8 mouse cellular contexts compared by ENCODE assay signal in genomic region chr6:83004872-83005271, GRCm38 (mm10). TPM values are rescaled to one million over a fixed set of nuclear protein-coding genes. Genes with fewer than 3 reads are reported as not detected.
DNase-seq lines count a peak whose midpoint lies in the region; ATAC-seq lines count a peak whose summit lies in the region.
"Had no signal": no experiment of that assay in that cellular context is flagged by ENCODE, and none has a peak within 500 bp of the region (broad histone marks: within the 10 kb centered on the region; RNA-seq: fewer than 3 reads in every experiment).

No protein-coding gene starts in this region.

- peak overlapping the region; percentile 63 for H3K27ac ChIP-seq in liver, embryonic 15.5 days (replicated peaks)
- no peak overlapping the region for H3K27ac ChIP-seq in forebrain, embryonic 14.5 days (ENCODE audit: low read depth, low read length)
- no peak overlapping the region for H3K27ac ChIP-seq in forebrain, embryonic 10.5 days
- H3K27ac ChIP-seq: embryonic facial prominence, embryonic 12.5 days had no signal

- no peaks in the 10 kb centered on the region for H3K9me3 ChIP-seq in liver, embryonic 15.5 days (replicated peaks)
- no peaks in the 10 kb centered on the region for H3K9me3 ChIP-seq in forebrain, embryonic 14.5 days (replicated peaks; ENCODE audit: control insufficient read depth, low read length)
- H3K9me3 ChIP-seq in forebrain, embryonic 10.5 days, result no peaks in the 10 kb centered on the region
- H3K9me3 ChIP-seq: embryonic facial prominence, embryonic 12.5 days had no signal

- no peak overlapping the region for H3K9ac ChIP-seq in liver, embryonic 15.5 days
- no peak overlapping the region for H3K9ac ChIP-seq in forebrain, embryonic 14.5 days (ENCODE audit: low read length)
- H3K9ac ChIP-seq: embryonic facial prominence, embryonic 12.5 days had no signal

- H3K4me2 ChIP-seq in liver, embryonic 15.5 days, result 0 out of 2 replicates have a peak overlapping the region, but pooled peaks have one; percentile 27
- H3K4me2 ChIP-seq in forebrain, embryonic 14.5 days (ENCODE audit: low read length), result no peak overlapping the region
- H3K4me2 ChIP-seq: embryonic facial prominence, embryonic 12.5 days had no signal

- WGBS in liver, embryonic 15.5 days (ENCODE audit: insufficient replicate concordance), result 30% methylated on average over 7 of the region's 7 CpGs
- 62% methylated on average over 7 of the region's 7 CpGs for WGBS in forebrain, embryonic 14.5 days
- 68% methylated on average over 7 of the region's 7 CpGs for WGBS in forebrain, embryonic 10.5 days

- no peaks in the 10 kb centered on the region for H3K36me3 ChIP-seq in liver, embryonic 15.5 days (replicated peaks)
- no peaks in the 10 kb centered on the region for H3K36me3 ChIP-seq in forebrain, embryonic 14.5 days (ENCODE audit: control insufficient read depth, insufficient read depth, low read length)
- H3K36me3 ChIP-seq in forebrain, embryonic 10.5 days (replicated peaks), result no peaks in the 10 kb centered on the region
- H3K36me3 ChIP-seq: embryonic facial prominence, embryonic 12.5 days had no signal

- ATAC-seq in liver, embryonic 15.5 days (ENCODE audit: insufficient read depth), result peak; percentile 60
- ATAC-seq in forebrain, embryonic 14.5 days, result no peak

- H3K4me1 ChIP-seq in liver, embryonic 15.5 days (replicated peaks), result peaks cover 49% of the 10 kb centered on the region
- no peaks in the 10 kb centered on the region for H3K4me1 ChIP-seq in forebrain, embryonic 14.5 days (ENCODE audit: control insufficient read depth, insufficient read depth, low read length)
- peaks cover 16% of the 10 kb centered on the region for H3K4me1 ChIP-seq in forebrain, embryonic 10.5 days

- no peaks in the 10 kb centered on the region for H3K27me3 ChIP-seq in liver, embryonic 15.5 days
- no peaks in the 10 kb centered on the region for H3K27me3 ChIP-seq in forebrain, embryonic 14.5 days (replicated peaks; ENCODE audit: control insufficient read depth, insufficient read depth, low read length)
- H3K27me3 ChIP-seq in forebrain, embryonic 10.5 days (ENCODE audit: poor library complexity, severe bottlenecking), result 0 out of 2 replicates have a peak, but pooled peaks cover 2% of the 10 kb centered on the region

- no peak overlapping the region for H3K4me3 ChIP-seq in liver, embryonic 15.5 days (replicated peaks)
- no peak overlapping the region for H3K4me3 ChIP-seq in forebrain, embryonic 14.5 days (ENCODE audit: low read depth, low read length)
- H3K4me3 ChIP-seq in forebrain, embryonic 10.5 days, result no peak overlapping the region
- H3K4me3 ChIP-seq: embryonic facial prominence, embryonic 12.5 days had no signal

- DNase-seq in urinary bladder, postnatal 14 days (ENCODE audit: low spot score), result peak; percentile 17
- no peak for DNase-seq in urinary bladder, postnatal 4 days (ENCODE audit: low spot score in 2 of 2)
- DNase-seq in heart, adult 8-10 months (ENCODE audit: low spot score), result peak; percentile 44
- no peak for DNase-seq in forebrain, embryonic 14.5 days (ENCODE audit: low spot score)
- DNase-seq in forebrain, embryonic 10.5 days (ENCODE audit: extremely low spot score, low spot score), result no peak
- DNase-seq in urinary bladder, adult 18-20 months (ENCODE audit: low spot score in 2 of 2), result no peak

RNA-seq across cellular contexts. Expression of gene Dok1, which starts 28.4 kb away (rescaled TPM):
- total RNA-seq in heart, adult 8-10 months (2022), result 1 to 10 TPM; 1.9 to 2.2 (median 2.0) TPM
- polyA plus RNA-seq in liver, embryonic 15.5 days (2015; fragmentation: Nextera tagmentation; extraction: Ambion mirVana), result 19.9 and 21.1 TPM in 2 replicates
- 2.6 and 3.4 TPM in 2 replicates for polyA plus RNA-seq in forebrain, embryonic 14.5 days (2014; fragmentation: Nextera tagmentation; extraction: Ambion mirVana)
- 10.4 and 10.9 TPM in 2 replicates for polyA plus RNA-seq in forebrain, embryonic 10.5 days (2016; fragmentation: Nextera tagmentation; extraction: Ambion mirVana)

RNA-seq across cellular contexts. Expression of gene Loxl3, which starts 29.1 kb away (rescaled TPM):
- 1 to 10 TPM; 1.7 to 2.6 (median 2.0) TPM for total RNA-seq in heart, adult 8-10 months (2022)
- polyA plus RNA-seq in liver, embryonic 15.5 days (2015; fragmentation: Nextera tagmentation; extraction: Ambion mirVana), result 1.7 and 2.1 TPM in 2 replicates
- polyA plus RNA-seq in forebrain, embryonic 14.5 days (2014; fragmentation: Nextera tagmentation; extraction: Ambion mirVana), result 3.8 and 4.9 TPM in 2 replicates
- polyA plus RNA-seq in forebrain, embryonic 10.5 days (2016; fragmentation: Nextera tagmentation; extraction: Ambion mirVana), result 7.2 and 9.4 TPM in 2 replicates

RNA-seq across cellular contexts. Expression of gene Aup1, which starts 49.4 kb away (rescaled TPM):
- total RNA-seq in heart, adult 8-10 months (2022), result 10 to 100 TPM; 63.1 to 78.6 (median 72.3) TPM
- 189 and 201 TPM in 2 replicates for polyA plus RNA-seq in liver, embryonic 15.5 days (2015; fragmentation: Nextera tagmentation; extraction: Ambion mirVana)
- 101 and 107 TPM in 2 replicates for polyA plus RNA-seq in forebrain, embryonic 14.5 days (2014; fragmentation: Nextera tagmentation; extraction: Ambion mirVana)
- polyA plus RNA-seq in forebrain, embryonic 10.5 days (2016; fragmentation: Nextera tagmentation; extraction: Ambion mirVana), result 164 and 169 TPM in 2 replicates

RNA-seq across cellular contexts. Expression of gene Htra2, which starts 50.2 kb away (rescaled TPM):
- total RNA-seq in heart, adult 8-10 months (2022), result 10 to 100 TPM; 33.9 to 37.7 (median 34.7) TPM
- 87.9 and 93.6 TPM in 2 replicates for polyA plus RNA-seq in liver, embryonic 15.5 days (2015; fragmentation: Nextera tagmentation; extraction: Ambion mirVana)
- 32.6 and 32.9 TPM in 2 replicates for polyA plus RNA-seq in forebrain, embryonic 14.5 days (2014; fragmentation: Nextera tagmentation; extraction: Ambion mirVana)
- polyA plus RNA-seq in forebrain, embryonic 10.5 days (2016; fragmentation: Nextera tagmentation; extraction: Ambion mirVana), result 78.1 and 92.0 TPM in 2 replicates

RNA-seq across cellular contexts. Expression of gene Dqx1, which starts 52.8 kb away (rescaled TPM):
- 1 to 10 TPM in 1 of 4 experiments, under 1 TPM in 3; 0.55 to 1.4 (median 0.84) TPM for total RNA-seq in heart, adult 8-10 months (2022)
- 6.8 and 7.8 TPM in 2 replicates for polyA plus RNA-seq in liver, embryonic 15.5 days (2015; fragmentation: Nextera tagmentation; extraction: Ambion mirVana)
- polyA plus RNA-seq in forebrain, embryonic 14.5 days (2014; fragmentation: Nextera tagmentation; extraction: Ambion mirVana), result 0.33 and 0.62 TPM in 2 replicates
- 1.7 TPM in 2 replicates for polyA plus RNA-seq in forebrain, embryonic 10.5 days (2016; fragmentation: Nextera tagmentation; extraction: Ambion mirVana)

Comparison
In these comparisons a context has a peak if more than half of its experiments do, and no peak if none do; other contexts are left out.
1. DNase-seq: peak in urinary bladder, postnatal 14 days (single experiment) and heart, adult 8-10 months (single experiment); none in urinary bladder, postnatal 4 days (0 of 2), forebrain, embryonic 14.5 days (single experiment), forebrain, embryonic 10.5 days (single experiment) and urinary bladder, adult 18-20 months (0 of 2).